Mouse (Mus musculus): Measurements from ENCODE around the gene Pif1. TPM values are rescaled to one million over a fixed set of nuclear protein-coding genes. Genes with fewer than 3 reads are reported as not detected.
A peak's percentile ranks its signal among the peaks of the same experiment; 100 is the strongest.

The Pif1 gene
- total and polyA plus RNA-seq, 3 experiments, result 14.9 to 15.5 TPM; not detected in 1

GRCm38 (mm10) chr9:65576861-65577510 lies 10.0 kb upstream of the Pif1 start:
- H3K4me3 ChIP-seq (ENCODE audit: control insufficient read depth in 1 of 2, insufficient read depth in 1 of 2, low read depth in 2 of 2, low read length in 2 of 2), result no peak overlapping the region
- peak overlapping the region; percentile 21; the same call in 1 of the 2 replicates for H3K9ac ChIP-seq (ENCODE audit: control insufficient read depth, low read depth, low read length, poor library complexity, severe bottlenecking)
- H3K27ac ChIP-seq (ENCODE audit: control insufficient read depth, low read depth, low read length), result peak overlapping the region; percentile 34; the same call in 1 of the 2 replicates
- TF ChIP-seq RCOR1 (IDR thresholded peaks at IDR 0.05; ENCODE audit: low read depth, low read length), result no peak
- no peak for TF ChIP-seq E2F4 (IDR thresholded peaks at IDR 0.05; ENCODE audit: borderline replicate concordance, low read depth, low read length)
- TF ChIP-seq EP300 (IDR thresholded peaks at IDR 0.05; ENCODE audit: low read depth in 1 of 2, low read length in 2 of 2), result peak in 1 of 2 experiments; percentile 31; a peak in 1 of 4 replicates
- no peak for TF ChIP-seq TAL1 (IDR thresholded peaks at IDR 0.05; ENCODE audit: low read length)
- TF ChIP-seq MAZ (IDR thresholded peaks at IDR 0.05; ENCODE audit: low read depth, low read length), result no peak
- TF ChIP-seq UBTF (IDR thresholded peaks at IDR 0.05; ENCODE audit: borderline replicate concordance, insufficient read depth, low read depth, low read length), result no peak
- H3K36me3 ChIP-seq (ENCODE audit: control insufficient read depth in 1 of 2, insufficient read depth in 2 of 2, low read length in 2 of 2), result peaks cover 1 to 32% of the 10 kb centered on the region in 2 experiments; a peak in 3 of 4 replicates
- H3K9me3 ChIP-seq (replicated peaks; ENCODE audit: insufficient read depth, low read length), result no peaks in the 10 kb centered on the region
- no peak for DNase-seq (ENCODE audit: low read depth, low spot score)
- H3K27me3 ChIP-seq (ENCODE audit: control insufficient read depth in 1 of 2, insufficient read depth in 2 of 2, low read length in 2 of 2), result no peaks in the 10 kb centered on the region
- H3K4me1 ChIP-seq (ENCODE audit: control insufficient read depth in 1 of 2, insufficient read depth in 2 of 2, low read length in 2 of 2), result peaks cover 9 to 45% of the 10 kb centered on the region in 2 experiments
- H3K79me2 ChIP-seq (ENCODE audit: control insufficient read depth, insufficient read depth, low read length, poor library complexity), result peaks cover 15% of the 10 kb centered on the region

DNA sequence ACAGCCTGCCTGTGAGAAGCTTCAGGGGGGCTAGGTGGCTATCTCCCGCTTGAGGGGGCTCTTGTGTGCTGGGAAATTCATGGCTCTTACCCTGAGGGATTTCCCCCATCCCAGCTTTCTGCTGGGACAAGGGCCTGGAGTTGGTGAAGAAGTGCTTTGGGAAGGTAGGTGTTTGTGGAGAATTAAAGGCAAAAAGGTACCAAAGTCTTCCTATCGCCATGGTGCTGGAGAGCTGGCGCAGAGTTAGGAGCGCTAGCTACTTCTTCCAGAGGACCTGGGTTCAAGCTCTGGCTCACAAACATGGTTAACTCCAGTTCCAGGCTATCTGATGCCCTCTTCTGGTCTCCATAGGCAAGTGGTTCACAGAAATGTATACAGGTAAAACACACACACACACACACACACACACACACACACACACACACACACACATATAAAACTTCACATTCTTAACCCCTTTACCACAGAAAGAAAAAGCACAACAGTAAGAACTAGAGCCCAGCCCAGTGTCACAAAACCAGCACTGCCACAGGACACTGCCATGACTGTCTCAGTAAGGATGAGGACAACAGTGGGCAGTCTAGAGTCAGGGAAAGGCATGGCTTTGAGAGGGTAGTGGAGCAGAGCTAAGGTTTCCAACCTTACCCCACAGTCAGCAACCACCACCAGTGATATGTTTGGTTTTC lies 9.3 kb upstream of the Pif1 start:
- peak; percentile 29 for TF ChIP-seq RAD21 (IDR thresholded peaks at IDR 0.05; ENCODE audit: low read depth, low read length)
- peak; percentile 45; the same call in 1 of the 2 replicates for TF ChIP-seq SIN3A (IDR thresholded peaks at IDR 0.05; ENCODE audit: low read length)
- TF ChIP-seq CHD2 (IDR thresholded peaks at IDR 0.05; ENCODE audit: low read length), result no peak
- TF ChIP-seq SMC3 (IDR thresholded peaks at IDR 0.05; ENCODE audit: low read depth, low read length), result peak; percentile 44
- 0 out of 2 replicates have a peak, but pooled peaks have one; percentile 26 for TF ChIP-seq MXI1 (IDR thresholded peaks at IDR 0.05; ENCODE audit: low read depth, low read length)
- TF ChIP-seq CTCF (IDR thresholded peaks at IDR 0.05 in 2 of 3, conservative IDR thresholded peaks at IDR 0.05 in 1 of 3; ENCODE audit: control insufficient read depth in 1 of 3, insufficient read depth in 1 of 3, low read depth in 2 of 3, low read length in 3 of 3, poor library complexity in 1 of 3, severe bottlenecking in 1 of 3), result peak in 1 of 3 experiments; percentile 37; a peak in 2 of 6 replicates
- Histone ChIP-seq H3K36me3 (ENCODE audit: control insufficient read depth in 1 of 2, insufficient read depth in 2 of 2, low read length in 2 of 2) (peaks cover 0 to 36% of the 10 kb centered on the region in 2 experiments; a peak in 2 of 4 replicates), H3K4me1 (ENCODE audit: control insufficient read depth in 1 of 2, insufficient read depth in 2 of 2, low read length in 2 of 2) (peaks cover 13 to 45% of the 10 kb centered on the region in 2 experiments), H3K27me3 (ENCODE audit: control insufficient read depth in 1 of 2, insufficient read depth in 2 of 2, low read length in 2 of 2) (no peaks in the 10 kb centered on the region), H3K27ac (ENCODE audit: control insufficient read depth, low read depth, low read length) (peak overlapping the region; percentile 88; the same call in 1 of the 2 replicates), H3K79me2 (ENCODE audit: control insufficient read depth, insufficient read depth, low read length, poor library complexity) (peaks cover 15% of the 10 kb centered on the region), H3K4me3 (ENCODE audit: control insufficient read depth in 1 of 2, insufficient read depth in 1 of 2, low read depth in 2 of 2, low read length in 2 of 2) (no peak overlapping the region; a peak in 1 of 4 replicates), H3K9ac (ENCODE audit: control insufficient read depth, low read depth, low read length, poor library complexity, severe bottlenecking) (peak overlapping the region; percentile 21; the same call in 1 of the 2 replicates), H3K9me3 (replicated peaks; ENCODE audit: insufficient read depth, low read length) (no peaks in the 10 kb centered on the region)
- DNase-seq (ENCODE audit: low read depth, low spot score), result no peak

All from MEL (cell line).